Mouse (Mus musculus) E14TG2a.4 (cell line): Measurements from ENCODE around the gene Fbxw4.
"Not testable (repeated sequence)": the region's sequence is repeated elsewhere in the genome, so short reads cannot be mapped to it uniquely, and the experiment has no call there.

Experiments used
- H3K27me3 ChIP-seq: 2 replicates; pipeline ENCODE4 v1.6.1; 2014; ENCODE audit warnings: low read length, control low read depth; ENCODE audit not compliant: insufficient read depth
- H3K36me3 ChIP-seq: 2 replicates; pipeline ENCODE4 v1.6.1; 2014; ENCODE audit warnings: low read length, control low read depth; ENCODE audit not compliant: insufficient read depth
- H3K4me1 ChIP-seq: replicated peaks from 2 replicates; pipeline ENCODE4 v1.6.1; 2014; ENCODE audit warnings: low read depth, low read length, control low read depth
- H3K4me3 ChIP-seq: replicated peaks from 2 replicates; pipeline ENCODE4 v1.5.1; 2014; ENCODE audit warnings: mild to moderate bottlenecking, low read length
- H3K9me3 ChIP-seq: 2 replicates; pipeline ENCODE4 v1.6.1; 2014; ENCODE audit warnings: low read length, control low read depth
- CTCF ChIP-seq: conservative IDR thresholded peaks from 2 replicates; pipeline ENCODE4 v1.5.1; 2014; ENCODE audit warnings: low read length
- NANOG ChIP-seq: IDR thresholded peaks from 2 replicates; pipeline ENCODE4 v1.6.1; 2014; ENCODE audit warnings: borderline replicate concordance, low read length, mixed read lengths
- POU5F1 ChIP-seq: IDR thresholded peaks from 2 replicates; pipeline ENCODE4 v1.6.1; 2014; ENCODE audit warnings: low read length, borderline replicate concordance

Fbxw4 gene

DNA sequence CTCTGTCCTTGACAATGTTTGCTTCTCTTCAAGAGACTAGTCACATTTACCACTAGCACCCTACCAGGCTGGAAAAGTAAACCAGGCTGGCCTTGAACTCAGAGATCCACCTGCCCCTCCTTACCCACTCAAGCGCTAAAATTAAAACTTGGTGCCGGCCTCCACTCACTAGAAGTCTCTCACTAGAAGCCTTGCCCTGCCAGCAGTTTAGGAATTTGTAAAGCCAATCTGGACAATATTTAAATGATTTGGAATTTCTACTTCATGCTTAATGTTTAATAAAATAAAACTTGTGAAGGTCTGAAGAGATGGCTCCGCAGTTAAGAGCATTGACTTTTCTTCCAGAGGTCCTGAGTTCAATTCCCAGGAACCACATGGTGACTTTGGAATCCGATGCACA lies 10.3 kb downstream of the Fbxw4 start:
- Histone ChIP-seq H3K4me3 (no peak overlapping the region), H3K27me3 (no peaks in the 10 kb centered on the region), H3K4me1 (no peaks in the 10 kb centered on the region; the same call in 1 of the 2 replicates), H3K9me3 (no peaks in the 10 kb centered on the region), H3K36me3 (no peaks in the 10 kb centered on the region)
- TF ChIP-seq POU5F1, result no peak
- TF ChIP-seq CTCF, result no peak
- no peak for TF ChIP-seq NANOG

DNA sequence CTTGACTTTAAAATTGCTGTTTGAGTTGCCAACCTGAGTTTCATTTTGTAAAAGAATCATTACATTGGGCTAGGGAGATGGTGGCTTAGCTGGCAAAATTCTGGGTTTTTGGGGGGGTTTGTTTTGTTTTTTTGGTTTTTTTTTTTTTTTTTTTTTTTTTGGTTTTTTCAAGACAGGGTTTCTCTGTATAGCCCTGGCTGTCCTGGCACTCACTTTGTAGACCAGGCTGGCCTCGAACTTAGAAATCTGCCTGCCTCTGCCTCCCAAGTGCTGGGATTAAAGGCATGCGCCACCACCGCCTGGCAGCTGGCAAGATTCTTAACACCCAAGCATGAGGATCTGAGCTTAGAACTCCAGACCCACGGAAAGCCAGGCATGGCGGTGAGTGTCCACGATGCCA lies 11.6 kb downstream of the Fbxw4 start:
- H3K36me3 ChIP-seq, H3K4me3 ChIP-seq, H3K4me1 ChIP-seq: not testable (repeated sequence)

DNA sequence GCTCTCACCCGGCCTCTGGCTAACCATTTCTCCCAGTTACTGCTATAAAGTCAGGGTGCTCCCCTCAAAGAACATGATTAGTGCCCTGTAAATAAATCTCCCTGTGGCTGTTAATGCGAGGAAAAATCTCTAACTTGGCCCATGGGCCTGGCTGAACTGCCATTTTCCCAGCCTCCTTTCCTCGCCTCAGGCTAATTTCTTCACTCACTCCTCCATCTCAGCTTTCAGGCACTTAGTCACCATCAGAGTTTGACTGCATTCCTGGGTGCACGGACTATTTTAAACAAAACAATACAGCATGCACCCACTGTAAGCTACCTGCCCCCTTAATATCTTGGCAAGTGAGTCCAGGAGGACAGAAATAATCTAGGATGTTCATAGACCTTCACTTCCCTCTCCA lies 13.2 kb downstream of the Fbxw4 start:
- Histone ChIP-seq H3K9me3 (no peaks in the 10 kb centered on the region), H3K4me3 (no peak overlapping the region), H3K4me1 (no peaks in the 10 kb centered on the region), H3K36me3 (no peaks in the 10 kb centered on the region), H3K27me3 (no peaks in the 10 kb centered on the region)
- TF ChIP-seq POU5F1 (no peak), CTCF (no peak), NANOG (no peak)

More for the DNA sequence above, 11.6 kb downstream of the Fbxw4 start:
- H3K9me3 ChIP-seq, H3K27me3 ChIP-seq: not testable (repeated sequence)

DNA sequence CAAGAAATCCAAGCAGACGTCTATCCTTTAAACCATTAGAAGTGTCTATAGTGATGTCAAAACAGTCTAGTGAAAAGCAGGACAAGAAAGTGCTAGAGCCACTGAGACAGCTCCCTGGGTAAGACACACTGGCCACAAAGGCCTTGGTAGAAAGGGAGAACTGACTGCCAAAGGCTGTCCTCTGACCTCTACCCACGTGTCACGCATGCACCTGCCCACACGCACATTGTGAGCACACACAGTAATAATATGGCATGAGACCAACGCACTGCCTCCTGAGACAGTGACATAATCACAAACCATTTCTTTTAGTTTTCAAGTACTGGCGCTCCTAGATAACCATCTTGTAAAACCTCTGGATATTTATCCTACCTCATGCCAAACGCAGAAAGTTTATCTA lies 19.4 kb downstream of the Fbxw4 start:
- Histone ChIP-seq H3K27me3 (no peaks in the 10 kb centered on the region), H3K4me3 (no peak overlapping the region), H3K4me1 (no peaks in the 10 kb centered on the region), H3K36me3 (no peaks in the 10 kb centered on the region), H3K9me3 (no peaks in the 10 kb centered on the region)
- no peak for TF ChIP-seq POU5F1
- TF ChIP-seq NANOG, result no peak
- no peak for TF ChIP-seq CTCF

DNA sequence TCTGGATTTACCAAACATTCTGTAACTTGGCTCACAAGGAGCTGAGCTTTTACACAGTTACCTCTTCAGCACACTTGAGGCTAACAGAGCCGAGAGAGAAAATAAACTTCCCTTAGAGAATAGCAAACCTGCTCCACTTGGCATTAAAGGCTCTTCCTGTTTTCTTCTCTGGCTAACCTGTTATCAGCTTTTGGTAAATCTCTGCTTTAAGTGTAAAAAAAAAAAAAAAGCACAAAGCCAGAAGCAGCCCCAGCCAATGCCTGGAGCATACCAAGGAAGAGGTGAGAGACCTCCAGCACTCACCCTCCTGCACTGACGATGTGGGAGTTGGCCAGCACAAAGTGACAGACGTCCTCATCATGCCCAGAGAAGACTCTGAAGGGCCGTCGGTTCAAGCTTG lies 24.2 kb downstream of the Fbxw4 start:
- Histone ChIP-seq H3K4me1 (no peaks in the 10 kb centered on the region), H3K4me3 (no peak overlapping the region), H3K36me3 (no peaks in the 10 kb centered on the region), H3K27me3 (no peaks in the 10 kb centered on the region), H3K9me3 (no peaks in the 10 kb centered on the region)
- no peak for TF ChIP-seq CTCF
- no peak for TF ChIP-seq NANOG
- TF ChIP-seq POU5F1, result no peak

DNA sequence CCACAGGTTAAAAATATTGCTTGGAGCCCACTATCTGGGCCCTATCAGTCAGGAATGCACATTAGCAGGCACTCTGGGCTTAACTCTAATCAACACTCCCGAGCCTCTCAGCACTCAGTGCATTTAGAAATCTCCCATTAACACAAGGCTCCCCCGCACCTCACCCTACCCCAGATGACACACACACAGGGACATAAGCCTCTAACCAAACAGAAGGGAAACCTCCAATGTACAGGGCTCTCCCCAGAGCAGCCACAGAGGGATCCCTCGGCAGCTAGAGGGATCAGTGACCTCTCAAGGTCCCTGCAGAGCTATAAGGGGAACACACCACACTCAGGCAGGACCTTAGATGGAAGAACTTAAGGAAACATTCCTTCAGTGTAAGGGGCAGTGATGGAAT lies 28.5 kb downstream of the Fbxw4 start:
- Histone ChIP-seq H3K27me3 (no peaks in the 10 kb centered on the region; the same call in 1 of the 2 replicates), H3K4me1 (no peaks in the 10 kb centered on the region), H3K4me3 (no peak overlapping the region), H3K9me3 (no peaks in the 10 kb centered on the region), H3K36me3 (no peaks in the 10 kb centered on the region)
- TF ChIP-seq POU5F1 (no peak), NANOG (no peak)

DNA sequence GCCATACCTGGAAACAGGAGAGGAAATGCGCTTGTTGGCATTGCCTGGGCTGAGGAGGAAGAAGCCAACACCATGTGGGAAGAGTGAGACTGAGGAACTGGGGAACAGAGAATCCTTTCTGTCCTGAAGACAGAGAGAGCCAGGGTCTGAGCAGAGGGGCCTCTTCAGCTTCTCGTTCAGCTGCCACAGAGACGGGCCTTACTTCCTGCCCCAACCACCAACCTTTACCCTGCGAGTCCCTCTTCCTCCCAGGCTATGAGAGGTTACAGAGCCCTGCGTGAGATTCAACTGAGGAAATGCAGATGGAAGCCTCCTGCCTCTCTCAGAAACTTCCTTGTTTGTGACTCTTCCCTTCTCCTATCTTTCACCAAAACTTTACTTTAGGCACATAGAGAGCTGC lies 29.2 kb downstream of the Fbxw4 start:
- Histone ChIP-seq H3K9me3 (no peaks in the 10 kb centered on the region), H3K27me3 (no peaks in the 10 kb centered on the region; the same call in 1 of the 2 replicates), H3K36me3 (no peaks in the 10 kb centered on the region), H3K4me1 (no peaks in the 10 kb centered on the region), H3K4me3 (no peak overlapping the region)
- TF ChIP-seq NANOG, result no peak
- TF ChIP-seq CTCF, result no peak
- TF ChIP-seq POU5F1, result no peak

DNA sequence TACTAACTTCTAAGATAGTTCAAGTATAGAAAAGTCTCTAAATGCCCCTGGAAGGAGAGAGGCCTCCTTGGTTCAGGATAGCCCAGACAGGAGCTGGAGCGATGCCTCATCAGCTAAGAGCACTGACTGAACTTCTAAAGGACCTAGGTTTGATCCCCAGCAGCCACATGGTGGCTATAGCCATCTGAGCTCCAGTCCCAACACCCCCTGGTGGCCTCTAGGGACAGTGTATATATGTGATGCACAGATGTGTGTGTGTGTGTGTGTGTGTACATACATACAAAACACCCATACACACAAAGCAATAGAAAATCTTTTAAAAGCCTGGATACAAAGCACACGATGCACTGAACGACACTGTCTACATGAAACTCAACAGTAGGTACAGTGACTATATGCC lies 30.9 kb downstream of the Fbxw4 start:
- no peak overlapping the region for H3K4me3 ChIP-seq
- H3K27me3 ChIP-seq, result no peaks in the 10 kb centered on the region; the same call in 1 of the 2 replicates
- no peaks in the 10 kb centered on the region for H3K36me3 ChIP-seq
- H3K4me1 ChIP-seq, result 0 out of 2 replicates have a peak, but pooled peaks cover under 1% of the 10 kb centered on the region
- no peaks in the 10 kb centered on the region for H3K9me3 ChIP-seq
- TF ChIP-seq NANOG (no peak), POU5F1 (no peak), CTCF (no peak)

DNA sequence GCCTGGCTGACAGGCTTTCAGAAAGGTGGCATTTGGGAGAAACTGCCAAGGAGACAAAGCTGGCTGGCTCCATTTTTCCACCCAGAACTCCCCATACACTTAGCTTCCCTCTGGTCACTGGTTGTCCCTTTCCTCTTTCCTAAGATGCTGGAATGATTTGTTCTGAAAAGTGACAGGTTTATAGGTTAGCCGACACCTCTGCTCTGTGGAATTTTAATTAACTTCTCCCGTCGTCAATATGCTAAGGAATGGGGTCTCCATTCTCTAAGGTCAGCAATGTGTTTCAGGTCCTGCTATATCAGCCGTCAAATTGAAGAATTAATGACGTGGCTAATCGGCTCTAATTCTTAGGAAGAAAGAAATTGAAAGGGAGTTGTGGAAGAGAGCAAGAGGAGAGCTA lies 31.5 kb downstream of the Fbxw4 start:
- Histone ChIP-seq H3K9me3 (no peaks in the 10 kb centered on the region), H3K4me1 (0 out of 2 replicates have a peak, but pooled peaks cover 6% of the 10 kb centered on the region), H3K36me3 (no peaks in the 10 kb centered on the region), H3K27me3 (peaks cover 2% of the 10 kb centered on the region; the same call in 1 of the 2 replicates), H3K4me3 (no peak overlapping the region)
- TF ChIP-seq NANOG, result no peak
- no peak for TF ChIP-seq CTCF
- no peak for TF ChIP-seq POU5F1
